Mouse (Mus musculus) MEL (cell line): ENCODE measurements around the gene Gabrb3. TPM values are rescaled to one million over a fixed set of nuclear protein-coding genes. Genes with fewer than 3 reads are reported as not detected.

Experiments
- DNase-seq: peaks from one replicate; pipeline ENCODE4 v3.0.0; 2011; ENCODE audit warnings: low read depth, low spot score
- H3K27ac ChIP-seq: 2 replicates; pipeline ENCODE4 v1.5.1; 2012; ENCODE audit warnings: low read depth, mild to moderate bottlenecking, control low read depth, low read length, moderate library complexity; ENCODE audit not compliant: control insufficient read depth
- H3K27me3 ChIP-seq, 2 experiments: fragments of 150-350 bp in 1 of 2; sonication (generic) in 1 of 2; 2 replicates each; pipeline ENCODE4 v1.6.1; 2012; ENCODE audit warnings: low read length in 2 of 2, mild to moderate bottlenecking in 2 of 2, improper control_type of control experiment in 1 of 2, moderate library complexity in 1 of 2; ENCODE audit not compliant: insufficient read depth in 2 of 2, control insufficient read depth in 1 of 2
- H3K36me3 ChIP-seq, 2 experiments: 2 replicates each; pipeline ENCODE4 v1.6.1; 2012 to 2014; ENCODE audit warnings: low read length in 2 of 2, improper control_type of control experiment in 1 of 2, inconsistent platforms in 1 of 2, mild to moderate bottlenecking in 1 of 2; ENCODE audit not compliant: insufficient read depth in 2 of 2, control insufficient read depth in 1 of 2
- H3K4me1 ChIP-seq, 2 experiments: fragments of 150-350 bp in 1 of 2; sonication (generic) in 1 of 2; 2 replicates each; pipeline ENCODE4 v1.6.1; 2012; ENCODE audit warnings: low read length in 2 of 2, improper control_type of control experiment in 1 of 2, mild to moderate bottlenecking in 1 of 2; ENCODE audit not compliant: insufficient read depth in 2 of 2, control insufficient read depth in 1 of 2
- H3K4me3 ChIP-seq, 2 experiments: fragments of 150-350 bp in 1 of 2; sonication (generic) in 1 of 2; 2 replicates each; pipeline ENCODE4 v1.5.1; 2012; ENCODE audit warnings: low read depth in 2 of 2, low read length in 2 of 2, mild to moderate bottlenecking in 2 of 2, moderate library complexity in 2 of 2, control low read depth in 1 of 2, improper control_type of control experiment in 1 of 2; ENCODE audit not compliant: control insufficient read depth in 1 of 2, insufficient read depth in 1 of 2
- H3K79me2 ChIP-seq: 2 replicates; pipeline ENCODE4 v1.6.1; 2012; ENCODE audit warnings: mild to moderate bottlenecking, low read length, moderate library complexity; ENCODE audit not compliant: control insufficient read depth, poor library complexity, insufficient read depth
- H3K9ac ChIP-seq: 2 replicates; pipeline ENCODE4 v1.6.1; 2012; ENCODE audit warnings: low read depth, mild to moderate bottlenecking, control low read depth, low read length, moderate library complexity; ENCODE audit not compliant: control insufficient read depth, poor library complexity, severe bottlenecking
- H3K9me3 ChIP-seq: fragments of 150-350 bp; sonication (generic); replicated peaks from 2 replicates; pipeline ENCODE4 v1.6.1; 2012; ENCODE audit warnings: mild to moderate bottlenecking, low read length, improper control_type of control experiment, moderate library complexity; ENCODE audit not compliant: insufficient read depth
- CHD1 ChIP-seq: IDR thresholded peaks from 2 replicates; pipeline ENCODE4 v1.6.1; 2012; ENCODE audit warnings: low read depth, mild to moderate bottlenecking, inconsistent platforms, low read length, improper control_type of control experiment
- CHD2 ChIP-seq: IDR thresholded peaks from 2 replicates; pipeline ENCODE4 v1.6.1; 2011; ENCODE audit warnings: low read length, improper control_type of control experiment
- E2F4 ChIP-seq: IDR thresholded peaks from 2 replicates; pipeline ENCODE4 v1.6.1; 2011; ENCODE audit warnings: low read depth, low read length, improper control_type of control experiment, borderline replicate concordance
- ETS1 ChIP-seq: IDR thresholded peaks from 2 replicates; pipeline ENCODE4 v1.6.1; 2012; ENCODE audit warnings: low read depth, mild to moderate bottlenecking, inconsistent platforms, low read length, improper control_type of control experiment, moderate library complexity
- GATA1 ChIP-seq: IDR thresholded peaks from 2 replicates; pipeline ENCODE4 v1.6.1; 2011; ENCODE audit warnings: low read depth, low read length, improper control_type of control experiment
- HCFC1 ChIP-seq: IDR thresholded peaks from 2 replicates; pipeline ENCODE4 v1.6.1; 2012; ENCODE audit warnings: low read depth, mild to moderate bottlenecking, inconsistent platforms, low read length, improper control_type of control experiment, moderate library complexity
- MAFK ChIP-seq: IDR thresholded peaks from 2 replicates; pipeline ENCODE4 v1.6.1; 2011; ENCODE audit warnings: low read depth, mild to moderate bottlenecking, low read length, improper control_type of control experiment, borderline replicate concordance
- MAX ChIP-seq: IDR thresholded peaks from 2 replicates; pipeline ENCODE4 v1.6.1; 2011; ENCODE audit warnings: low read length, improper control_type of control experiment
- MAZ ChIP-seq: IDR thresholded peaks from 2 replicates; pipeline ENCODE4 v1.6.1; 2012; ENCODE audit warnings: low read depth, mild to moderate bottlenecking, inconsistent platforms, low read length, improper control_type of control experiment
- MEF2A ChIP-seq: IDR thresholded peaks from 2 replicates; pipeline ENCODE4 v1.6.1; 2014; ENCODE audit warnings: low read depth, mild to moderate bottlenecking, inconsistent platforms, low read length, improper control_type of control experiment; ENCODE audit not compliant: poor library complexity, insufficient replicate concordance, severe bottlenecking; ENCODE audit errors: extremely low read depth
- NELFE ChIP-seq: IDR thresholded peaks from 2 replicates; pipeline ENCODE4 v1.6.1; 2011; ENCODE audit warnings: low read depth, low read length, improper control_type of control experiment
- POLR2AphosphoS2 ChIP-seq: IDR thresholded peaks from 2 replicates; pipeline ENCODE4 v1.6.1; 2011; ENCODE audit warnings: low read length, improper control_type of control experiment
- RAD21 ChIP-seq: IDR thresholded peaks from 2 replicates; pipeline ENCODE4 v1.6.1; 2011; ENCODE audit warnings: mild to moderate bottlenecking, low read depth, low read length, improper control_type of control experiment
- RCOR1 ChIP-seq: IDR thresholded peaks from 2 replicates; pipeline ENCODE4 v1.6.1; 2012; ENCODE audit warnings: low read depth, mild to moderate bottlenecking, inconsistent platforms, low read length, improper control_type of control experiment
- SIN3A ChIP-seq: IDR thresholded peaks from 2 replicates; pipeline ENCODE4 v1.6.1; 2012; ENCODE audit warnings: low read length, improper control_type of control experiment, inconsistent platforms
- SMC3 ChIP-seq: IDR thresholded peaks from 2 replicates; pipeline ENCODE4 v1.6.1; 2011; ENCODE audit warnings: low read depth, low read length, improper control_type of control experiment
- TBP ChIP-seq: IDR thresholded peaks from 2 replicates; pipeline ENCODE4 v1.8.0; 2011; ENCODE audit warnings: low read depth, low read length, improper control_type of control experiment
- TCF12 ChIP-seq: IDR thresholded peaks from 2 replicates; pipeline ENCODE4 v1.6.1; 2014; ENCODE audit warnings: low read depth, mild to moderate bottlenecking, inconsistent platforms, low read length, improper control_type of control experiment, moderate library complexity
- UBTF ChIP-seq: IDR thresholded peaks from 2 replicates; pipeline ENCODE4 v1.6.1; 2012; ENCODE audit warnings: low read depth, mild to moderate bottlenecking, inconsistent platforms, low read length, improper control_type of control experiment, moderate library complexity, borderline replicate concordance; ENCODE audit not compliant: insufficient read depth
- USF2 ChIP-seq, 2 experiments: IDR thresholded peaks; 2 replicates each; pipeline ENCODE4 v1.6.1; 2011 to 2012; ENCODE audit warnings: improper control_type of control experiment in 2 of 2, low read length in 2 of 2, borderline replicate concordance in 1 of 2, inconsistent platforms in 1 of 2, low read depth in 1 of 2, mild to moderate bottlenecking in 1 of 2; ENCODE audit not compliant: insufficient read depth in 1 of 2
- ZC3H11A ChIP-seq: IDR thresholded peaks from 2 replicates; pipeline ENCODE4 v1.6.1; 2012; ENCODE audit warnings: low read depth, mild to moderate bottlenecking, inconsistent platforms, low read length, improper control_type of control experiment
- ZMIZ1 ChIP-seq: IDR thresholded peaks from 2 replicates; pipeline ENCODE4 v1.6.1; 2012; ENCODE audit warnings: low read depth, mild to moderate bottlenecking, inconsistent platforms, low read length, improper control_type of control experiment, moderate library complexity
- ZNF384 ChIP-seq: IDR thresholded peaks from 2 replicates; pipeline ENCODE4 v1.6.1; 2012; ENCODE audit warnings: low read depth, mild to moderate bottlenecking, inconsistent platforms, low read length, improper control_type of control experiment
- polyA plus RNA-seq, 2 experiments: library from polyadenylated mRNA; stranded (reverse) in 1 of 2; unstranded in 1 of 2; fragments of >175 nt in 1 of 2; fragments of >200 nt in 1 of 2; gene quantifications; 2 replicates each; pipeline versions ENCODE4 v1.2.1 to v1.2.4; 2012; ENCODE audit warnings: low replicate concordance in 2 of 2, low read depth in 1 of 2; ENCODE audit not compliant: insufficient read length in 2 of 2, insufficient read depth in 1 of 2, missing spikeins in 1 of 2
- total RNA-seq: library from RNA; depleted of rRNA; stranded (reverse); fragments of 300-350 nt; gene quantifications from 2 replicates; pipeline ENCODE4 v1.2.3, GENCODE M21; 2012

Gene Gabrb3
- total and polyA plus RNA-seq, 3 experiments = not detected

GRCm38 (mm10) chr7:57648136-57648755 lies 228.8 kb downstream of the Gabrb3 start:
- H3K36me3 ChIP-seq = no peaks in the 10 kb centered on the region
- no peak for DNase-seq
- H3K9me3 ChIP-seq = no peaks in the 10 kb centered on the region

DNA sequence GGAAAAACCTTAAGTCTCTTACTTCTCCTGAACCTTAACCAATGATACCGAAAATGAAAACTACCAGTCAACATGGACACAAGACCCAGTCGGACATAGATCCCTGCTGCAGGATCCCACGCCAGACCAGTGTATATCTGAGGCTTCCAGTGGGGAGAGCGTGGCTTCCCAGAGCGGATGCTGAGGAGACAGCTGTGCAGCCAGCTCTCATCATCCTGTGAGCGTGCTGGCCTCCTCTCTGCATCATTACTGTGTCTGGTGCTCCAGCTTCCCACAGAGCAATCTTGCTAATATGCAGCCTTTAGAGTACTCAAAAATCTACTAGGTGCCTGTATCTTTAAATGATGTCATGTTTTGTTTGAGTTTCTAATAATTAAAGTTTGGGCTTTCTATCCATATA lies 257.9 kb downstream of the Gabrb3 start:
- Histone ChIP-seq H3K4me1 (no peaks in the 10 kb centered on the region), H3K36me3 (no peaks in the 10 kb centered on the region), H3K27ac (no peak overlapping the region), H3K4me3 (no peak overlapping the region), H3K79me2 (no peaks in the 10 kb centered on the region), H3K27me3 (no peaks in the 10 kb centered on the region), H3K9me3 (no peaks in the 10 kb centered on the region), H3K9ac (no peak overlapping the region)
- TF ChIP-seq UBTF (no peak), GATA1 (no peak), MEF2A (no peak), POLR2AphosphoS2 (no peak), RAD21 (no peak), TBP (no peak), CHD2 (no peak), MAFK (no peak)
- no peak for DNase-seq

More at GRCm38 (mm10) chr7:57648136-57648755, 228.8 kb downstream of the Gabrb3 start:
- H3K4me3 ChIP-seq = no peak overlapping the region
- H3K79me2 ChIP-seq = no peaks in the 10 kb centered on the region
- H3K27me3 ChIP-seq = no peaks in the 10 kb centered on the region
- no peak overlapping the region for H3K27ac ChIP-seq
- H3K9ac ChIP-seq = no peak overlapping the region
- H3K4me1 ChIP-seq = no peaks in the 10 kb centered on the region
- TF ChIP-seq ETS1 = no peak
- TF ChIP-seq, all 39 proteins: peak for 0

DNA sequence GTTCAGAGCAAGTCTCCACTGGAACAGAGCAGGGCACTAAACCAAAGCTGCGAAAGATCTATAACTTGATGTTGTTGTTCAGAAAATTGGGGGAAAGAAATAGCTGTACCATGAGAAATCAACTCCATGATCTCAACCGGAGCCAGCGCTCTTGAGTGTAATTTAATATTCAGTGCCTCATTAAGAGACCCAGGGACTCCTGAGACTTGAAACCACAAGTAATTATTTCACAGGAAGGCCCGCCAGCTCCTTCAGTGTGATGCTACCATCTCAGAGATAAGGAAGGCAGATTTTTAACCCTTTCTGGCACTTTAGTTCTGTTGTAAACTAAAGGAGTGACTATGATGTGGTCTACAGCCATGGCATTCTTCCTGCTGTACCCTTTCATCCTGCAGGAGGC lies 270.3 kb downstream of the Gabrb3 start:
- no peak for TF ChIP-seq MAZ
- no peak for TF ChIP-seq MAX
- no peak for TF ChIP-seq TCF12
- no peak for TF ChIP-seq ZC3H11A
- no peak for TF ChIP-seq MAFK
- TF ChIP-seq TBP = no peak
- no peak for TF ChIP-seq ZNF384
- no peak for TF ChIP-seq SMC3
- no peak for TF ChIP-seq HCFC1
- no peak for TF ChIP-seq USF2 (IDR thresholded peaks at IDR 0.05; ENCODE audit: borderline replicate concordance in 1 of 2, insufficient read depth in 1 of 2, low read depth in 1 of 2, low read length in 2 of 2)
- TF ChIP-seq NELFE = no peak
- no peak for TF ChIP-seq MEF2A
- no peak for TF ChIP-seq E2F4
- no peak for TF ChIP-seq ZMIZ1
- no peak for TF ChIP-seq SIN3A
- TF ChIP-seq RCOR1 = no peak
- no peak for TF ChIP-seq UBTF
- no peak for TF ChIP-seq GATA1
- no peak for TF ChIP-seq CHD1
- no peak for TF ChIP-seq RAD21
- no peaks in the 10 kb centered on the region for H3K9me3 ChIP-seq
- no peaks in the 10 kb centered on the region for H3K4me1 ChIP-seq
- no peaks in the 10 kb centered on the region for H3K36me3 ChIP-seq
- no peaks in the 10 kb centered on the region for H3K27me3 ChIP-seq
- no peak overlapping the region for H3K4me3 ChIP-seq
- DNase-seq = no peak
- H3K27ac ChIP-seq = no peak overlapping the region
- H3K79me2 ChIP-seq = no peaks in the 10 kb centered on the region
- no peak overlapping the region for H3K9ac ChIP-seq
